Mouse (Mus musculus) neural tube, embryonic 11.5 days (tissue): ENCODE data around the gene Vil1. TPM values are rescaled to one million over a fixed set of nuclear protein-coding genes. Genes with fewer than 3 reads are reported as not detected.
A peak's percentile ranks its signal among the peaks of the same experiment; 100 is the strongest.

ENCODE experiments used
- ATAC-seq: fragments of 200-750 bp; cut with Nextera tagmentation; 2 replicates; pipeline ENCODE4 v1.8.0; 2017; ENCODE audit warnings: moderate number of reproducible peaks, mild to moderate bottlenecking, moderate TSS enrichment, moderate library complexity; ENCODE audit not compliant: insufficient read depth, low FRiP score, low TSS enrichment
- DNase-seq: peaks from one replicate; pipeline ENCODE4 v3.0.0-alpha.2; 2015; ENCODE audit warnings: low spot score
- H3K27ac ChIP-seq: fragments of 300-500 bp; sonication (generic); 2 replicates; pipeline ENCODE4 v1.5.1; 2014; ENCODE audit warnings: low read depth, mild to moderate bottlenecking, low read length
- H3K27me3 ChIP-seq: fragments of 300-500 bp; sonication (generic); 2 replicates; pipeline ENCODE4 v1.6.1; 2014; ENCODE audit warnings: mild to moderate bottlenecking, low read length, mixed read lengths; ENCODE audit not compliant: control insufficient read depth, insufficient read depth
- H3K36me3 ChIP-seq: fragments of 300-500 bp; sonication (generic); 2 replicates; pipeline ENCODE4 v1.6.1; 2014; ENCODE audit warnings: mild to moderate bottlenecking, low read length, moderate library complexity, mixed read lengths; ENCODE audit not compliant: control insufficient read depth, insufficient read depth
- H3K4me1 ChIP-seq: fragments of 300-500 bp; sonication (generic); 2 replicates; pipeline ENCODE4 v1.6.1; 2014; ENCODE audit warnings: low read length, mixed read lengths; ENCODE audit not compliant: control insufficient read depth, insufficient read depth
- H3K4me2 ChIP-seq: fragments of 300-500 bp; sonication (generic); 2 replicates; pipeline ENCODE4 v1.6.1; 2014; ENCODE audit warnings: low read depth, mild to moderate bottlenecking, moderate library complexity
- H3K4me3 ChIP-seq: fragments of 300-500 bp; sonication (generic); 2 replicates; pipeline ENCODE4 v1.5.1; 2014; ENCODE audit warnings: low read depth, low read length
- H3K9ac ChIP-seq: fragments of 300-500 bp; sonication (generic); 2 replicates; pipeline ENCODE4 v1.6.1; 2014; ENCODE audit warnings: mild to moderate bottlenecking, low read length
- H3K9me3 ChIP-seq: fragments of 300-500 bp; sonication (generic); 2 replicates; pipeline ENCODE4 v1.6.1; 2016; ENCODE audit warnings: low read length; ENCODE audit not compliant: control insufficient read depth
- WGBS: fragments of 180-500 bp; shearing (Covaris S2); extraction: QIAGEN DNeasy Blood & Tissue Kit; methylation state at CpG from one replicate; pipeline ENCODE4 v1.1.7; 2014; 5-methylcytosine and 5-hydroxymethylcytosine counted together
- polyA plus RNA-seq: library from polyadenylated mRNA; unstranded; fragments of >200 nt; fragmentation: Nextera tagmentation; extraction: Ambion mirVana; gene quantifications from 2 replicates; pipeline ENCODE4 v1.2.1, GENCODE M21; 2014

Gene Vil1
- 0.09 and 0.15 TPM in 2 replicates for polyA plus RNA-seq

- Histone ChIP-seq H3K4me2 (no peak within 1 kb of the TSS), H3K36me3 (no peaks in the 10 kb centered on the region), H3K9me3 (no peaks in the 10 kb centered on the region), H3K27me3 (no peaks in the 10 kb centered on the region), H3K4me1 (no peaks in the 10 kb centered on the region), H3K4me3 (no peak within 1 kb of the TSS), H3K27ac (no peak within 1 kb of the TSS), H3K9ac (no peak within 1 kb of the TSS)
- 34% methylated on average over 15 of the region's 15 CpGs for WGBS
- DNase-seq (no peak), ATAC-seq (no peak)
Observed at GRCm38 (mm10) chr1:74408589-74409504, at the start of gene Vil1. Gene Vil1, plus strand, starts transcription at chr1:74409376.

- H3K4me1 ChIP-seq, result no peaks in the 10 kb centered on the region
- H3K27me3 ChIP-seq, result no peaks in the 10 kb centered on the region
- H3K27ac ChIP-seq, result no peak overlapping the region
Observed at GRCm38 (mm10) chr1:74359952-74360517, 49.1 kb upstream of the Vil1 start.

GRCm38 (mm10) chr1:74361812-74362211, 47.4 kb upstream of the Vil1 start, which contains the start of gene Catip:
Gene Catip, plus strand, starts transcription at chr1:74362108.
- ATAC-seq, result peak; percentile 68
- no peak within 1 kb of the TSS for H3K27ac ChIP-seq
- DNase-seq, result peak; percentile 79
- no peaks in the 10 kb centered on the region for H3K9me3 ChIP-seq
- no peak within 1 kb of the TSS for H3K9ac ChIP-seq
- no peaks in the 10 kb centered on the region for H3K4me1 ChIP-seq
- no peak within 1 kb of the TSS for H3K4me3 ChIP-seq
- H3K36me3 ChIP-seq, result no peaks in the 10 kb centered on the region
- no peak within 1 kb of the TSS for H3K4me2 ChIP-seq
- no peaks in the 10 kb centered on the region for H3K27me3 ChIP-seq
- WGBS, result 3% methylated on average over 2 of the region's 2 CpGs

More at GRCm38 (mm10) chr1:74359952-74360517, 49.1 kb upstream of the Vil1 start:
- no peaks in the 10 kb centered on the region for H3K36me3 ChIP-seq
- H3K9me3 ChIP-seq, result no peaks in the 10 kb centered on the region
- no peak overlapping the region for H3K4me2 ChIP-seq
- ATAC-seq (no peak), DNase-seq (no peak)
- no peak overlapping the region for H3K9ac ChIP-seq
- WGBS, result 83% methylated on average over 5 of the region's 5 CpGs
- no peak overlapping the region for H3K4me3 ChIP-seq

GRCm38 (mm10) chr1:74362325-74363229, 46.6 kb upstream of the Vil1 start:
- DNase-seq (no peak), ATAC-seq (no peak)
- Histone ChIP-seq H3K27ac (no peak overlapping the region), H3K4me3 (no peak overlapping the region), H3K4me1 (no peaks in the 10 kb centered on the region), H3K36me3 (no peaks in the 10 kb centered on the region), H3K9ac (no peak overlapping the region), H3K4me2 (no peak overlapping the region), H3K9me3 (no peaks in the 10 kb centered on the region), H3K27me3 (no peaks in the 10 kb centered on the region)
- WGBS, result 63% methylated on average over 17 of the region's 17 CpGs

- H3K9ac ChIP-seq, result no peak overlapping the region
- H3K36me3 ChIP-seq, result no peaks in the 10 kb centered on the region
- H3K4me1 ChIP-seq, result no peaks in the 10 kb centered on the region; the same call in 1 of the 2 replicates
- H3K9me3 ChIP-seq, result no peaks in the 10 kb centered on the region
- H3K4me3 ChIP-seq, result no peak overlapping the region
- DNase-seq (no peak), ATAC-seq (no peak)
- no peaks in the 10 kb centered on the region for H3K27me3 ChIP-seq
- WGBS, result 72% methylated on average over 5 of the region's 5 CpGs
- H3K27ac ChIP-seq, result no peak overlapping the region
- no peak overlapping the region for H3K4me2 ChIP-seq
Observed at GRCm38 (mm10) chr1:74363437-74363836, 45.7 kb upstream of the Vil1 start.

GRCm38 (mm10) chr1:74364270-74364669, 44.9 kb upstream of the Vil1 start:
- WGBS, result 77% methylated on average over 8 of the region's 8 CpGs
- no peak overlapping the region for H3K9ac ChIP-seq

GRCm38 (mm10) chr1:74367886-74368645, 41.1 kb upstream of the Vil1 start:
- Histone ChIP-seq H3K27me3 (no peaks in the 10 kb centered on the region), H3K27ac (no peak overlapping the region), H3K36me3 (no peaks in the 10 kb centered on the region), H3K9me3 (no peaks in the 10 kb centered on the region), H3K4me3 (peak overlapping the region; percentile 20; the same call in 1 of the 2 replicates), H3K4me2 (peak overlapping the region; percentile 46), H3K9ac (peak overlapping the region; percentile 28; the same call in 1 of the 2 replicates), H3K4me1 (no peaks in the 10 kb centered on the region; the same call in 1 of the 2 replicates)
- DNase-seq (peak; percentile 61), ATAC-seq (0 out of 2 replicates have a peak, but pooled peaks have one; percentile 31)
- WGBS, result 20% methylated on average over 34 of the region's 34 CpGs

More at GRCm38 (mm10) chr1:74364270-74364669, 44.9 kb upstream of the Vil1 start:
- no peaks in the 10 kb centered on the region for H3K9me3 ChIP-seq
- no peak overlapping the region for H3K27ac ChIP-seq
- no peaks in the 10 kb centered on the region for H3K27me3 ChIP-seq
- H3K36me3 ChIP-seq, result no peaks in the 10 kb centered on the region
- no peak overlapping the region for H3K4me3 ChIP-seq
- no peak for ATAC-seq
- H3K4me1 ChIP-seq, result no peaks in the 10 kb centered on the region; the same call in 1 of the 2 replicates
- no peak overlapping the region for H3K4me2 ChIP-seq
- no peak for DNase-seq
